Mouse (Mus musculus) urinary bladder, adult 18-20 months (tissue): ENCODE measurements around the gene Myb.
A peak's percentile ranks its signal among the peaks of the same experiment; 100 is the strongest.

Experiments used
- DNase-seq, 2 experiments: peaks; one replicate each; pipeline ENCODE4 v3.0.0; 2022; ENCODE audit warnings: low spot score in 2 of 2, mixed read lengths in 2 of 2

Gene Myb

DNA sequence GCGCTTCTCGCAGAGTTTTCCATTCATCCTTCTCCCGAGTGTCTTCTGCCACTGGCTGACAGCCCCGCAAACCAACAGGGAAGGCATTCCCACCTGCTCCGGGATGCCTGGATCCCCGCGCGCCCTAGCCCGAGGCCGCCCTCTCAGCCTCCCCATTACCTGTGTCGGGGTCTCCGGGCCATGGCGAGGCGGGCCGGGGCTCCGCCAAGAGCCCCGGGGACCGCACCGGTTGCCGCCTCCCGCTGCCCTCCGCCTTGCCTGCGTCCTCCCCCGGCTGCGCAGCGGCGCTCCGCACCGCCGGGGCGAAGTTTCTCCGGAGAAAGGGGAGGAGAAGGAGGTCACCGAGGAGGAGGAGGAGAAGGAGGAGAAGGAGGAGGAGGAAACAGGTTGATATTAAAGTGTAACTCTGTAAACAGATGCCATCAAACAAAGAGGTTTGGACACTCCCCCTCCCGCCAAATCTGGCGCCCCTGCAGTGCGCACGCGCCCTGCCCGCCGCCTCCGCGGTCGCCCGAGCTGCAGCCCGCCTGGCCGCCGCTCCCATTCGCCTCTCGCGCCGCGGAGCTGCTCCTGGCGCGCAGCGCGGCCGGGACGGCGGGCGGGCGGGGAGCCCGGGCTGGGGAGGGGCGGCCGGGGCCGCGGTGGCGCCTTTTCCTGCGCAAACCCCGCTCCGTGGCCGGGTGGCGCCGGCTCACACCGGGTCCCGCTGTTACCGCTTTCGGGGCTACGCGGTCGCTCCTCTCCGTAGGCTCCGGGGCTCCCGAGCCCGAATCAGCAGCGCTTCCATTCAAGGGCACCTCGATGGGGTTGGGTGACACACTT, at the start of gene Myb:
Gene Myb (minus strand): TSS at position 448 of the 822 bp plus-strand sequence.
- peak; percentile 31 to 61 for DNase-seq

DNA sequence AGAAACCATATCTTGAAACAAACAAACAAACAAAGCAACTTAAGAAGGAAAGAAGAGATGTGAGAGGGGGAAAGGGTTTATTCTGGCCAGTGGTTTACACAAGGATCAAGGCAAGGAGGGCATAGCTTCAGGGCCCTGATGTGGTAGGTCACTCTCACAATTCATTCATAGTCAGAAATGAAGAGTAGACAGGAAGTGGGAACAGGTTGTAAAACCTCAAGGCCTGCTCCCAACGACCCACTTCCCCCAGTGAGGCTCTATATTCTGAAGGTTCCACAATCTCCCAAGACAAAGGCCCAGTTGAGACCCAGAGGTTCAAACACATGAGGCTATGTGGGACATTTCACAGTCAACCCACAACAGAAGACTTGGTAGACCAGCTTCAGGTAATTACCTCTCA, 46.6 kb upstream of the Myb start:
- DNase-seq: no peak

DNA sequence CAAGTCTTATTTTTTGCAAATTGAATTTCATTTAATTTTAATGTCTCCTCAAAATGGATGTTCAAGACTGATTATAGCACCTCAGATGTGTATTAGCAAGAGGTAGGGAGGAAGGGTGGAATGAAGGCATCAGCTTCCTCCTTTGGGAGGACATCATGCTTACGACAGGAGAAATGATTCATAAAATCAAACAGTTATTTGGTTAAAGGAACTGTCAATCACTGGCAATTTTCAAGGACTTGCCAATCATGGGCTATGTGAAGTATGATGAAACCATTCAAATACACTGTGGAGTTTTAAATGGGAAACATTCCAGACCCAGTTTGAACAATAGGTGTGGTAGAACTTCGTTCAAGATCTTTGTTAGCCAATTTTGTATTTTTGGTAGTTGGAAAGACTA, 45.4 kb upstream of the Myb start:
- no peak for DNase-seq

DNA sequence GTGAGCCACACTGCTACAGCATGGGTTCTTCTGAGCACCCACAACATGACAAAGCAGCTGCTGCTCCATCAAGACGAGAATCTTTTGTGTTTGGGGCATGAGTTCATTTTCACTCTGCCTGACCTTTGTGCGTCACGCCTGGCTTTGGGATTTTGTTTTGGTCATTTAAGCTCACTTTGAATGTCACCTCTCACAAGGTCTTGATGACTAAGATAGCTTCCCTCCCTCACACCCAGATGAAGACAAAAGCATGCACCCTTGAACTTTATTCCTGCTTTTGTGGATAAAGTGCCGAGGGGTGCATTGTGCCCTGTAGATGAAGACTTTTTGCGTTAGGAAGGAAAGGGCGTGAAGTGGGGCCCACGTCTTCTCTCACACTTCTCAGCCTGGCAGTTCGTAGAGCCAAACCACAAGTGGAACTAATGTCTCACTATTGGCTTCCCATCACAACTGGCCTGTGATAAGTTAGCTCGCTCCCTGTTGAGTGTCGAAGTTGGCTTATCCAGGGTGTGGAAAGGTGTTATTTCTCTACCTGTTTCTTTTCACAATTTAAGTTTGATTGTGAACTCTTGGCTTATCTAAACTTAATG, 43.8 kb upstream of the Myb start:
- DNase-seq: no peak

DNA sequence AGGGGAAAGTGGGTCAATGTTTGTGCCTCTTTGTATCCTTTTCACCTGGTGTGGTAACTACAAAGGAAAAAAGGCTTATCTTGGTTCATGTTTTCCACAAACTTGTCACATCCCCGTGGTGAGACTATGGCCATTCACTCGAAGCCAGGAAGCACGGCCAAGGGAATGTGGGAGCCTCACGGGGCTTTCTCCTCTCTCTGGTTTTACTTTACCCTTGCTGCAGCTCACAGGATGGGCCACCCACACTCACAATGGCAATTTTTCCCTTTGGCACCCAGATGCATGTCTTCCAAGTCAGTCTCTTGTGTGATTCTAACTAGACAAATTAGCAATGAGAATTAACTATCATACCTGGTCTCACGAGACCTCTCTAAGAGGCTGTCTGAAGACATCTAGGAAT, 43.1 kb upstream of the Myb start:
- DNase-seq: no peak

DNA sequence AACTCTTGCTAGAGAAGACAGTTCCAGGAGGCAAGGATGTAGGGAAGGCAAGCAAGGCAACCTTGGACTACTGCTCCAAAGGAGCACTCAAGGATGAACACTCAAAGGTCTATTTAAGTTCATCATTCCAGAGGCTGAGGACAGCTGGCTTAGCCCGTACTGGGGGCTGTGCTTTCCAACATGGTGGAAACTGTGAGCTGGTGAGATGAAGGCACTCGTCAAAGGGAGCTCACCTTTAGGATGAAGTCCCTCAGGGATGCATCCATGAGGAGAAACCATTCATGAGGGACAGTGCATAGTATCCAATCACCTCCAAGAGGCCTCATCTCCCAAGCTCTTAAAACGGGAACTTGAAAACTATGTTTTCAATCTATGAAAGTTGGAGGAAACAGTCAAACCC, 42.7 kb upstream of the Myb start:
- no peak for DNase-seq

DNA sequence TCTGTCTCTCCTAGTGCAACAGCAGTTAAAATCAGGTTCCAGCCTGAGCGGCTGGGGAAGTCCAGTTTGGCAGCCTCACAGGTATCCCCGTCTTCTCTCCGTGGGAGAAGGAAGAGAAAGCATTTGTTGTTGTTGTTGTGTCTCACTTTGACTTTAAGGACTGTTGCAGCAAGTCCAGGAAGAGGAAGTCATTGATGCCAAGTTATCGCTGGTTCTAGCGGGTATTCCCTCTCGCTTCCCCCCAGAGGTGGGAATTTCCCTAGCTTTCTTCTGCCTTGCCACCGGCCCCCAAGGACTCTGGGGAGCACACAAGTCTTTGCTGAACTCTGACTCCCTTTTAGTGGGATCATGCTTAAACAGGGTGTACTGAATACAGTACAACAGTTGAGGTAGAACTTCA, 40.0 kb upstream of the Myb start:
- no peak for DNase-seq

DNA sequence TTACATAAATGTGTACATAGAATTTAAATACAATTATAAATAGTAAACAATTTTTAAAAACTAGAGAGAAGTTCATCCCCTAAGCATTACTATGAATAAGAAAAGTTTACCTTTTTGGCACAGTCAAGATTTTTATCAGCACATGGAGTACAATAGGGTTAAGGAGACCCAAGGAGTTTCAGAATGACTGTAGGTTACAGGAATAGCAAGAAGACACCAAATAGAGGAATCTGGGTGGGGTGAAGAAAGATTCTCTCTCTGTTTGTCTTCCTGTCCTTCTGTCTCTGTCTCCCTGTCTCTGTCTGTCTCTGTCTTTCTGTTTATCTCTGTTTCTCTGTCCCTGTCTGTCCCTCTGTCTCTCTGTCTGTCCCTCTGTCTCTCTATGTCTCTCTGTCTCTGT, 39.5 kb upstream of the Myb start:
- DNase-seq: no peak

DNA sequence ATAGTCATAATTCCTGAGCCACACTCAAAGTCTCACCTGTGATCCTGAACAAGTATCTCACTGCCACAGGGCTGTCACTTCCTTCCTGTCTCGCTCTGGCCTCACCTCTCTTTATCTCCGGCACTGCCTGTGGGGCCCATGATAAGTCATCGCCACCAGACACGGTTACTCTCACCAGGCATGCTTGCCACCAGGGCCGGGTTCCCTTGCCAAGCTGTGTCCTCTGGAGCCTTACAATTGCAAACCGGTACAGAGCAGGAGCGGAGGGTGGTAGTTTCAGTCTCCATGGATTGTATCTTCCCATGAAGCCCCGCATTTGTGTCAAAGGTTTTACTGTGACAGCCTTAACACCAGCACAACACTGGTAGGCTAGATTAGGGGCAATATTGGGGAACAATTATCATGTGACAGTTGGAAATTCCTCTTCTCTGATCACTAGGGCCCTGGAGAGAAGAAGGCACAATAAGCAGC, 35.9 kb upstream of the Myb start:
- no peak for DNase-seq

DNA sequence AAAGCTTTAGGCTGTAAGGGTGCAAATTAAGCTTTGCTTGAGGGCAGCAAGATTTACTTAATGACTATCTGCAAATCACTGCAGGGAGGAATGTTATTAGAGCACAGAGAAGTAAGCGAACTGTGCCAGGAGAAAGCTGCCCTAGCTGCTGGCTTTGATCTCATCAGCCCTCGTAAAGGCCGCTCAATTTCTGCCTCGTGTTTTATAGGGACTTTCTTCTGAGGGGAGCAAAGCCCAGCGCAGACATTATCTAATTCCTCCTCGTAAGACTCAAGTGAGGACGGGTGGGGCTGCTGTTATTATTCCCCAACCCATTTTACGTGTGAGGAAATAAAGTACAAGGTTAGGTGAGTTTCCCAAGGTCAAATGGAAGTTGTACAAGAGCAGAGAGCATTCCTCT, 34.8 kb upstream of the Myb start:
- no peak for DNase-seq

DNA sequence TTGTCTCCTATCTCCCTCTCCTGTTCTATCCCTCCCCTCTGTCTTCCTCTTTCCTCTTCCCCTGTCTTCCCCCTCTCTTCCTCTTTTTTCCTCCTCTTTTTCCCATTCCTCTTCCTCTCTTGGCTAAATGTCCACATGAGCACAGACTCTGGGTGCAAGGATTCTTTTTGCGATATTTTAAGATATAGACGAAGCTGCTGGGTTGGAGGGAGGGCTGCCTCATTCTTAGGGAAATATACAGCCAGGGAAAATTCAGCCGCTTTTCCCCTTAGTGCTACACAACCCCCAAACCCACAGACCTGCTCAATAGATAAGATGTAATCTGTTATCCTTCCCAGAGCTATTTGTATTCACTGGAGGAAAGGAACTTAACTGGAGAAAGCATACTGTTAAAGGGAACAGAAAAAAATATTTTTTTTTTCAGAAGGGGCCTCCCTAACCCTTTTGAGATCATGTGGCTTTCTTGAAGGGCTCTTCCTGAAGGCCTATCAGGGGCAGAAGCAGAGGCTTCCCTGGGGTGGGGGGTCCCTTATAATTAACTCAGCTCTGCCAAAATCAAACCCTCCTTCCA, 33.2 kb upstream of the Myb start:
- DNase-seq: no peak

DNA sequence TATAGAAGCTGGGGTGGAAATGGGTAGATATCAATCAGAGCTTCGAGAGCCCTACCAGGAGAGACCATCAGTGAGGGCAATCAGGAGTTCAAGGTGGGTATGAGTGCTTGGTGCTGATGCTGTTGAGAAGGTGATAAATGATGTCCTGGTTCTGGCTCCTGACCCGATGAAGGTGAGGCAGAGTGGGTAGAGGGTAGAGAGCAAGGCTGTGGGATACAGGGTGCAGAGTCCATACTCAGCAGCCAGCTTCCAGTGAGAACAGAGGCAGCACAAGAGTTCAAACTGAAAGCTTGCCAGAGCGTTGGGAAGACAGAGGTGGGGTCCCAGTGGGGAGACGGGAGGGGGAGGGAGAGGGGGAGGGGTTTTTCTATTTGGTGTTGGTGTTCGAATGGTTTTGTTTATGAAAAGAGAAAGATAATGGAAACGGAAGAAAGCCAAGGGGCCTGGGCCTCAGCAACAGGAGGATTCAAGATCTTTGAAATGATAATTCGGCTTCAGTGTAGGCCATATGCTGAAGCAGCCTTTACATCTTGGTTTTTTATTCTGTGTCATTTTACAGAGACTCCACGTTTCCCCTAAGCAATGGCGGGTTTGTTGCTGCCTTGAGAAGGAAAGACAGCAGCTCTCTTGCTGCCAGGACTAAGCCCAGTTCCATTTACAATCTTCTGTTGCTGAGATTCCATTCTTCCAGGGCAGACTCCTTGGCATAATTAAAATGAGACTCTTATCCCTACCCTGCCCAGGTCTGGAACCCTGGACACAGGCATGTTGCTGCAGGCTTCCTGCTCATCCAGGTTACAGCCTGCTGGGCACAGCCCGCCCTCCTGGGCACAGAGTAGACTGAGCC, 32.5 kb upstream of the Myb start:
- DNase-seq: no peak

DNA sequence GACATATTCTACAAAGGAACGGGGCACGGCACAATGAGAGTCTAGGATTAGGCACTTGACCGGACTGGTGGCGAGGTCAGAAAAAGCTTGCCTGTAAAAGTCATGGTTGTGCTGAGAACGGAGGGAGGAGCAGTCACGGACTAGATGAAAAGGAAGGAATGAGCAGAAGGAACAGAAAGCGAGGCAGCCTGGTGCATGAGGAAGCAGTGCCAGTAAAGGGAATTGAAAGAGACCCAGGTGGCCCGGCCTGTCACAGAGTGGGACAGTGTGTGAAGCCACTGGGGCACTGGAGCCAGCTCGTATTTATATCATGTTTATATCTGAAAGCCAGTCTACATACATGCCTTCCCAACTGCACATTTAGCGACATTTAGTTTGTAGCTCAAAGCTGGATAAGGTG, 31.7 kb upstream of the Myb start:
- DNase-seq: no peak

DNA sequence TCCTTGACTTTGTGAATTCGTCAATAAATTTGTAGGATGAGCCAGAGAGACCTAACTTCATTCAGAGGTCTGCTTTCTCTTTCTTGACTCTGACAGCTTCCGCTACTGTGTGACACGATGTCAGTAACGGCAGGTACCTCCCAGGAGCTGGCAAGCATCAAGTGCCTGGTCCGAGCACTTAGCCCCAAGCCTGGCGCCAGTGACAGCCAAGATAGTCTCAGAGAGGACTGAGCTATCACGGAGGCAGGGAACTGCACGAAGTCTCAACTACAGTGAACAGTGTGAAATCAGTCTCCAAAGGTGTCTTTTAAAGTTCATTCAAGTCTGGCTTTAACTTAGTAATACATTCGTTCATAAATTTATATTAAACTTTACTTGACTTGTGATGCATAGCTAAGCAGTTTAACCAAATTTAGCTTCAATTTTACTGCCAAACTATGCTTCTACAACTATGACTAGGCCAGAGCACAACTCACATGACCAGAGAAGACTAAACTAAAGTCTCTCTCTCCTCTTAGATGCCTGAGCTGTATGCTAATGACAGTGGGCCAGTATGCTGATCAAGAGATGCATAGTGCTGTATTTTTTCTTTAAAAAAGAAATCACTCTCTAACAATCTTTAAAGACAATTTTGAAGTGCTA, 29.1 kb upstream of the Myb start:
- DNase-seq: no peak

DNA sequence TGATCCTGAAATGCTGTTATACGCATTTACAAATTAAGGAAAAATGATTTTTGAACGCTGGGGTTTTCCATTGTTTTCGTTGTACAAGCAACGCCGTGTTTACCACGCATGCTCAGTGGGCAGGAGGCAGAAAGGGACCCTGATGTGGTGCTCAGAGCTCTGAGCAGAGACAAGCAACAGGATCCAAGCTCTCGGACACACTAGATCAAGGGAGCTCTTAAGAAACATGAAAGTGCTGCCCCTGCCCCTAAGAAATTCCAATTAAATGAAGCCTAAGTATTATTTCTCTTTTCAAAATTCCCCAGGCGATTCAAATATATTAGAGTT, 28.5 kb upstream of the Myb start:
- DNase-seq: no peak

DNA sequence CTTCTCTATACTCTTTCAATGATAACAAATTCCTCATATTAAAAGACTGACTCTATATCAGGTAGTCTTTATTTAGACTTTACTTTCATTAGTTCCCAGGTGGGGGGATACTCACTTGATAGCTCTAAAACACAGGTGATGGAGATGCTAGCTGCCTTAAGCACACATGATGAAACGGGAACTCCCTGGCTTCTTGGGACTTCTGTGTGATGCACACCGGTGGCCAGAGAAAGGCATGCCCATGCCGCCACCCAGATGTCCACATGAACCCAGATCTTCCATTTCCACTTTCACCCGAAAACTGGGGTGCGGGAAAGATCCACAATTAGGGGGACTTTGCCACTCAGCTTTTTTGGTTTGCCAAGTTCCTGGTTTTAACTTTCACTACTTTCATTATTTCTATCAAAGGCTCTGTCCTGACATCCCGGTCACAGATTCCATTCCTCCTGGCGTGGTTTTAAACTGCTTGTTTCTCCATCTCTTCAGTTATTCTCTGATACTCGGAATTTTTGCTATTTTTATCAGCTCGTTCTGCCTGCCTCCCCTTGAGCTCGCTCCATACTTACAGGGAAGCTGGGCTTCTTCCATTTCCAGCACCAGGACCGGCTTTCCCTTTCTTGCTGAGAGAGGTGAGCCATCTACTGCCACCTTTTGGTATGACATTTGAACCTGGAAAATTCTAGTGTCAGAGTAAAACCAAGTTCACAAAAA, 27.9 kb upstream of the Myb start:
- DNase-seq: peak; percentile 7 to 16

DNA sequence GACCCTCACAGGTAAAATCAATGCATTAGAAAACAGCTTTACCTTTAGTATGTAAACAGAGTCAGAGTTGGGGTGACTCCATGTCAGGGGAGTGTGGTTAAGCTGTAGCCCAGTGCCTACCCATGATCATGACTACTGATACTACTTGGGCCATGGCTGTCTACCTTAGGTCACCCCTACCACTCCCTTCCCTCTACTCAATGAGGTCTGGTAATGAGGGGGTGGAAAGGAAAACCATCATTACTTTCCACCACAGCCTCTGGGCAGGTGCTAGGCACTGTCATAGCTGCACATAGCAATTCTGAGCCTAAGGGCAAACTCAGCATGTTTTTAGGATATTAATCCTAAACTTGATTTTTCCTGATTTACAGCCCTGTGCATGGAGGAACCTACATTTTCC, 27.1 kb upstream of the Myb start:
- DNase-seq: no peak

DNA sequence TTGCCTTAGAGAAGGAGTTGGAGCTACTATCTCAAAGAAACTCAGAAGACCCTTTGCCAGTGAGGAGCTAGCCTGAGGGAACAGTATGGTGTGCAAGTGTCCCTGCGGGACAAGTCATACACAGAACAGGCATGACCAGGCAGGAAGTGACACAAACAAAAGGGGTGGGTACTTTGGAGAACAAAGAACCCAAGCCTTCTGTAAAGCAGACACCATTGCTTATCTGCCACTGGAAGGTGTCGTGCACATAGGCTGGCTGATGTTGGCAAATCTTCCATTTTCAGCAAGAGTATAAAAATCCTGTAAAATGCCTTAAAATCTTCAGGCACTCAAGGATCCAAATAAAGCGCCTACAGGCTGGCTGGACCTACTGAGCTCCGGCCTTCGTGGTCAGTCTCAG, 25.9 kb upstream of the Myb start:
- no peak for DNase-seq

DNA sequence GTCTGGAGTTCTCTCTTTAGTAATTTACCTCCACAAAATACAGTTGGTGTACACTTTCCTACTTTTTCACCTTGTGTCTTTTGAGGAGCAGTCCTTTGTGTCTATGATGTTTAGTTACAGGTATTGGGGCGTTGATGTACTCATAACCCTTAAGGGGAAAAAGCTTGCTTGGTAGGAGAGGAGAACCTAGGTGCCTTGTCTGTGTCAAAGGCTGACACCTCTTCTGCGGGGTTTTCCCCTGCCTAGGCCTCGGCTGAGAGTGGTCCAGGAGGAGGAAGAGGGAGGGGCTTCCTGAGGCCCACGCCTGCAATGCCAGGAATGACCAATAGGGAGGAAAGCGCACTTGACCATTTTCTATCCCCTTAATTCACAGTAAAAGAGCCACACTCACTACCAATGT, 17.9 kb upstream of the Myb start:
- no peak for DNase-seq

DNA sequence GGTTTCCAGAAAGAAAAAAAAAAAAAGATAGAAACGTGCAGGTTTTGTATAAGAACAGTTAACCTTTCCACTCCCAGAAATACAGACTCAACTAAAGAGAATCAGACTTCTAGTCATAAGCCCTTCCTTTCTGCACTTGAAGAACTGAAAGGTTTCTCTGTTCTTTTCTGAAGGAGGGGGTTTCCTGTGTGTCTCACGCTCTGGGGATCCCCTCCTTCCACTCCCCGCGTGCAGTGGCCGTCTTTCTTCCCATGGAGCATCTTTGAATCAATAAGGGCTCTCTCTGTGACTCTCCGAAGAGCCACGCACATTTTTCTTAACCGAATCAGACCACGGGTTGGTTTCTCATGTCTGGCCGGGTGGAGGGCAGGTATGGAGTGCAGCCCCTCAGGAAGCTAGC, 17.5 kb upstream of the Myb start:
- no peak for DNase-seq

DNA sequence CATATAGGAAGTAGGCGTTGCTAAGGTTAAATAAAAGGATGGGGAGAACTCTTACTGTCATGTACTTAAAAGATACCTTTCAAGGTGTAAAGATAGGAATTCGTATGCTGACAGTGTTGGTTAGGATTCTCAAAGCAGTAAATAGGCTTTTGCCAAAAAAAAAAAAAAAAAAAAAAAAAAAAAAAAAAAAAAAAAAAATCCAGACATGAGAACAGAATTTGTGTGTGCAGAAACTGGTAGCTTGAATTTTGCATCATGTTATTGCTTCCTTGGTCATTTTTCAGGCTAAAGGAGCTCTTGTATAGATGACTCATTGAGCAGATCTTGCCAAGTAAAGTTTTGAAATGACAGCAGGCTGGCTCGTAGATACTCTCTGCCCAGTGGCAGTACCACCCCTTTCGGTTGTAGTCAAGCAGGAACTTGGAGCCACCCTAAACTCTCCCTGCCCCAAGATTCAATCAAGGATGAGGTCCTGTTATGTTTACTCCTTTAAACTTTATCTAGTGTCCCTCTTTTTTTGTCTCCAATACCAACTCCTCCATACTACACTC, 11.9 kb upstream of the Myb start:
- no peak for DNase-seq
